Mouse (Mus musculus): Measurements from ENCODE around the gene Rlim.

GRCm38 (mm10) chrX:103939701-103940100, 41.4 kb downstream of the Rlim start:
- no peak for TF ChIP-seq CTCF (IDR thresholded peaks at IDR 0.05; ENCODE audit: low read depth, low read length)
- no peak for TF ChIP-seq POLR2A (IDR thresholded peaks at IDR 0.05; ENCODE audit: extremely low read depth, insufficient read depth, low read length)
